Mouse (Mus musculus): ENCODE results near the gene Adk.

DNA sequence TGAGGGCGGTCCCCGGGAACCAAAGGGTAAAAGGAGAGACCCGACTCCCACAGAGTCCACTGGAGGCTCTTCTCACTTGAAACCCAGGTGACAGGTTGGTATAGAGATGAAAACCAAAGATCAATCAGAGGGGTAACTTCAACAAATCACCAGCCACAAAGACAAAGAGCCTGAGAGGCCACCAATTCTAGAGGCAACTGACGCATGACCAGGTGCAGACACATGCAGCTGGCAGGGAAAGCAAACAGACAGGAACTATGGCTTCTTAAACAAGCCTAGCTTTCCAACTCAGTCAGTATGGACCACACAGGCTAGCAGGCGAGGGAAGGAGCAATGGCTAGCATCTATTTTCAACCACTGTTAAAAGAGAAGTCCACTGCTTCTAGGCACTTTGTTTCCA is 418.0 kb downstream of the Adk start:
- no peak for TF ChIP-seq CTCF (conservative IDR thresholded peaks at IDR 0.05 in 1 of 2, IDR thresholded peaks at IDR 0.05 in 1 of 2; ENCODE audit: low read depth in 2 of 2, low read length in 2 of 2)
- TF ChIP-seq POLR2A (IDR thresholded peaks at IDR 0.05; ENCODE audit: low read depth, low read length) = no peak
- TF ChIP-seq MAFK (IDR thresholded peaks at IDR 0.05; ENCODE audit: insufficient replicate concordance, low read length) = no peak
- no peak for TF ChIP-seq MYC (IDR thresholded peaks at IDR 0.05; ENCODE audit: low read depth, low read length)
- no peak for TF ChIP-seq USF1 (IDR thresholded peaks at IDR 0.05; ENCODE audit: low read depth, low read length)

All from CH12.LX (cell line).